Mouse (Mus musculus) midbrain, embryonic 12.5 days (tissue): ENCODE measurements around the gene Dtd1. TPM values are rescaled to one million over a fixed set of nuclear protein-coding genes. Genes with fewer than 3 reads are reported as not detected.

ENCODE experiments used
- ATAC-seq: fragments of 200-750 bp; cut with Nextera tagmentation; 2 replicates; pipeline ENCODE4 v1.8.0; 2017; ENCODE audit warnings: low read depth, moderate TSS enrichment, moderate library complexity; ENCODE audit not compliant: low FRiP score
- H3K27ac ChIP-seq: fragments of 300-500 bp; sonication (generic); replicated peaks from 2 replicates; pipeline ENCODE4 v1.5.1; 2016; ENCODE audit warnings: mild to moderate bottlenecking
- H3K27me3 ChIP-seq: fragments of 300-500 bp; sonication (generic); 2 replicates; pipeline ENCODE4 v1.6.1; 2016; ENCODE audit warnings: mild to moderate bottlenecking
- H3K36me3 ChIP-seq: fragments of 300-500 bp; sonication (generic); 2 replicates; pipeline ENCODE4 v1.6.1; 2016
- H3K4me1 ChIP-seq: fragments of 300-500 bp; sonication (generic); 2 replicates; pipeline ENCODE4 v1.6.1; 2016
- H3K4me2 ChIP-seq: fragments of 300-500 bp; sonication (generic); replicated peaks from 2 replicates; pipeline ENCODE4 v1.6.1; 2016; ENCODE audit warnings: mild to moderate bottlenecking, moderate library complexity
- H3K4me3 ChIP-seq: fragments of 300-500 bp; sonication (generic); 2 replicates; pipeline ENCODE4 v1.5.1; 2016; ENCODE audit warnings: mild to moderate bottlenecking
- H3K9ac ChIP-seq: fragments of 300-500 bp; sonication (generic); replicated peaks from 2 replicates; pipeline ENCODE4 v1.6.1; 2016; ENCODE audit warnings: mild to moderate bottlenecking, moderate library complexity
- H3K9me3 ChIP-seq: fragments of 300-500 bp; sonication (generic); 2 replicates; pipeline ENCODE4 v1.6.1; 2016; ENCODE audit warnings: mild to moderate bottlenecking
- WGBS: fragments of 180-500 bp; shearing (Covaris S2); methylation state at CpG from one replicate; pipeline ENCODE4 v1.1.7; 2016; 5-methylcytosine and 5-hydroxymethylcytosine counted together
- microRNA-seq: library from miRNA; unstranded; fragments of <30 nt; microRNA quantifications from one replicate; pipeline ENCODE4, GENCODE M21; 2017
- polyA plus RNA-seq: library from polyadenylated mRNA; unstranded; fragments of >200 nt; fragmentation: Nextera tagmentation; extraction: Ambion mirVana; gene quantifications from 2 replicates; pipeline ENCODE4 v1.2.1, GENCODE M21; 2016

Dtd1 gene
- polyA plus RNA-seq, 1 experiment from 2014 or later: 39.9 TPM

DNA sequence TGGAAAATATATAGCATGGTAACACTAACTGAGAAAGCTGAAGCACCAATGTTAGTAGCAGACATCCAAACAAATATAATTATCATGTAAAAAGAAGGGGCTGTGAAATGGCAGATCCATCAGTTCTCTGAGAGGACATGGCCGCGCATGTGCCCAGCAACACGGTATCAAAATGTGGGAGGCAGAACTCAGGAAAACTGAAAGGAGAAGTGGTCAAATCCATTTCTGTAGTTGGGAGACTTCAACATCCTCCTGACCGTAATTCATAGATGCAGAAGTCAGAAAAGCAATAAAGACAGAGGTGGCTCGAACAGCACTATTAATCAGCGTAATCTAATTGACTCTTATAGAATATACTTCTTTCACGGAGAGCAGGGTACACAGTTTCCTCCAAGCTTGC is 179.6 kb downstream of the Dtd1 start:
- no peak overlapping the region for H3K4me3 ChIP-seq
- H3K27ac ChIP-seq: no peak overlapping the region
- H3K27me3 ChIP-seq: no peaks in the 10 kb centered on the region
- H3K36me3 ChIP-seq: no peaks in the 10 kb centered on the region
- no peak for ATAC-seq
- H3K4me1 ChIP-seq: no peaks in the 10 kb centered on the region
- H3K4me2 ChIP-seq: no peak overlapping the region
- 93% methylated on average over 7 of the region's 7 CpGs for WGBS
- no peaks in the 10 kb centered on the region for H3K9me3 ChIP-seq
- no peak overlapping the region for H3K9ac ChIP-seq

DNA sequence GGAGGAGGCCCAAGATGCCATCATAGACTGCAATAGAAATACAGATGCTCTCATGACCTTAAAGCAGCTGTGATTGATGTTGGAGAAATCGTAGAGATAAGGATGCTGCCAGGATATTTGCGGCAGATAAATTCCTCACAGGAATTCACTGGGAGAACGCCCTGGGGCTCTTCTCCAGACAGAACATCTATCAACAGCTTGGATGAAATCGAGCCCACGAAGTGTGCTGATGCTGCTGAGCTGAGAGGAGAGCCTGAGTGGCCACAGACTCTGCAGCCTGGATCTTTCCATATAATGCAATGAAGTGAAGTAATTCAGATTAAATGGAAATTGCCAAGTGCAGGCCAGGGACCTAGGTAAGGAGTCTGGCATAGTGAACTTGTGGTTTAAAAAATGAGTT is 181.0 kb downstream of the Dtd1 start:
- Histone ChIP-seq H3K4me2 (no peak overlapping the region), H3K36me3 (no peaks in the 10 kb centered on the region), H3K4me1 (no peaks in the 10 kb centered on the region), H3K9me3 (no peaks in the 10 kb centered on the region), H3K27ac (no peak overlapping the region), H3K9ac (no peak overlapping the region), H3K27me3 (no peaks in the 10 kb centered on the region), H3K4me3 (no peak overlapping the region)
- WGBS: 83% methylated on average over 5 of the region's 5 CpGs
- ATAC-seq: no peak

DNA sequence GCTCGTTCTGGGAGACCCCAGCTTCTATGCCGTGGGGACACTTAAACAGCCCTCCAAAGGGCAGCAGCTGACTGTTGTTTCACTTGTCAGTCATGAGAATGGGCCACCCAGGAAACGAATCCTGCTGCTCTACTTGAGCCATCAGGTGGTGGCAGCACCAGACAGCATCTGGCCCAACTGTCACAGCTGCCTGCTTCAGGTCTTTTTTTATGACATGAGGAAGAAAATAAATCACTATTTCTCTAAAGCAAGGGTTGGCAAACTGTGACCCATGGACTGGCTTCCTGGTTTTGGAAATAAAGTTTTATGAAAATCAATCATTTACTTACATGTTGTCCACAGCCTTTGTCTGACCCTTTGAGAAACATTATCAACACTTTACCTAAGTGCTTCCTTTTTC is 182.2 kb downstream of the Dtd1 start:
- Histone ChIP-seq H3K4me3 (no peak overlapping the region), H3K27ac (no peak overlapping the region), H3K4me1 (no peaks in the 10 kb centered on the region), H3K27me3 (no peaks in the 10 kb centered on the region), H3K9me3 (no peaks in the 10 kb centered on the region), H3K36me3 (no peaks in the 10 kb centered on the region), H3K4me2 (no peak overlapping the region), H3K9ac (no peak overlapping the region)
- ATAC-seq: no peak
- 58% methylated on average over 3 of the region's 3 CpGs for WGBS

DNA sequence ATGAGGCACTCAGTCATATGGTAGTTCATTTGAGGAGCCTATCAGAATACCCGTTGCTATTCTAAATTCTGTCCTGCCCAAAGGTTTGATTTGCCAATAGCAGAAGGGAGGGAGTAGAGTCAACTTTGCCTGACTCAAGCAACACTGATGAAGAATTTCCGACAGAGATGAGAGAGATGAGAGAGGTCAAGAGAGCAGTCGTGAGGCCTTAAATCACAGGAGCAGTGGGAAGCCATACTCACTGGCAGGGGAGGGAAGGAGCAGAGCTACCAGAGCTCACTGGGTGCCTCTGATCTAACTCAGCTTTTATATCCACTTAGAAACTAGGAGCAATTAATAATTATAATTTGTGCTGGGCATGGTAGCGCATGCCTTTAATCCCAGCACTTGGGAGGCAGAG is 182.8 kb downstream of the Dtd1 start:
- WGBS: 80% methylated on average over 4 of the region's 4 CpGs
- no peaks in the 10 kb centered on the region for H3K27me3 ChIP-seq
- no peaks in the 10 kb centered on the region for H3K36me3 ChIP-seq
- no peak overlapping the region for H3K4me2 ChIP-seq
- no peak for ATAC-seq
- no peak overlapping the region for H3K4me3 ChIP-seq
- H3K9ac ChIP-seq: no peak overlapping the region
- no peaks in the 10 kb centered on the region for H3K4me1 ChIP-seq
- H3K9me3 ChIP-seq: no peaks in the 10 kb centered on the region
- H3K27ac ChIP-seq: no peak overlapping the region

DNA sequence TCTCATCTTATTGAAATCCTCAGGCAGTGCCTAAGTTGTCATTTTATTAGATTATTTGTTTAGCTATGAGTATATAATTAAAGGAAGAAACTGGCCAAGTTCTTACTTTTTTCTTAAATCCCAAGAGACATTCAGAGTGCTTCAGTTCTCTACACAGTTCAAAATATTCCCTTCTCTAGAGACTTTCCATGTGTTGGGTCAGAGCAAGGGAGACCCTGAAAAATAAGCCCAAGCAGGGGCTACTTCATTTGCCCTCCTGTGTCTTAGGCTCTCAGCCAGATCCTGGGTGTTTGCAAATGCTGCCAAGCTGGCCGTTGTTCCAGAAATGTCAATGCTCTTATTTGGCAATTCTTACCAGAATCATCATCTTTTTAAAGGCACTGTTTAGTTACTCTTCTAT is 183.5 kb downstream of the Dtd1 start:
- H3K27me3 ChIP-seq: no peaks in the 10 kb centered on the region
- H3K9ac ChIP-seq: no peak overlapping the region
- WGBS: 97% methylated on average over 1 of the region's 1 CpGs
- H3K4me2 ChIP-seq: no peak overlapping the region
- ATAC-seq: no peak
- H3K27ac ChIP-seq: no peak overlapping the region
- H3K9me3 ChIP-seq: no peaks in the 10 kb centered on the region
- no peaks in the 10 kb centered on the region for H3K4me1 ChIP-seq
- H3K36me3 ChIP-seq: no peaks in the 10 kb centered on the region
- no peak overlapping the region for H3K4me3 ChIP-seq

GRCm38 (mm10) chr2:144783831-144784230 is 184.1 kb downstream of the Dtd1 start:
- no peak overlapping the region for H3K4me3 ChIP-seq

GRCm38 (mm10) chr2:144791671-144792294 is 192.1 kb downstream of the Dtd1 start:
- no peak overlapping the region for H3K4me2 ChIP-seq
- no peaks in the 10 kb centered on the region for H3K27me3 ChIP-seq
- no peaks in the 10 kb centered on the region for H3K4me1 ChIP-seq
- no peak overlapping the region for H3K9ac ChIP-seq
- no peak overlapping the region for H3K4me3 ChIP-seq
- H3K36me3 ChIP-seq: no peaks in the 10 kb centered on the region
- no peak for ATAC-seq
- H3K27ac ChIP-seq: no peak overlapping the region
- WGBS: 85% methylated on average over 14 of the region's 14 CpGs
- no peaks in the 10 kb centered on the region for H3K9me3 ChIP-seq

More at GRCm38 (mm10) chr2:144783831-144784230, 184.1 kb downstream of the Dtd1 start:
- H3K27ac ChIP-seq: no peak overlapping the region
- H3K4me2 ChIP-seq: no peak overlapping the region
- no peaks in the 10 kb centered on the region for H3K36me3 ChIP-seq
- H3K9ac ChIP-seq: no peak overlapping the region
- no peaks in the 10 kb centered on the region for H3K4me1 ChIP-seq
- no peak for ATAC-seq
- no peaks in the 10 kb centered on the region for H3K27me3 ChIP-seq
- H3K9me3 ChIP-seq: no peaks in the 10 kb centered on the region
- 93% methylated on average over 6 of the region's 6 CpGs for WGBS

DNA sequence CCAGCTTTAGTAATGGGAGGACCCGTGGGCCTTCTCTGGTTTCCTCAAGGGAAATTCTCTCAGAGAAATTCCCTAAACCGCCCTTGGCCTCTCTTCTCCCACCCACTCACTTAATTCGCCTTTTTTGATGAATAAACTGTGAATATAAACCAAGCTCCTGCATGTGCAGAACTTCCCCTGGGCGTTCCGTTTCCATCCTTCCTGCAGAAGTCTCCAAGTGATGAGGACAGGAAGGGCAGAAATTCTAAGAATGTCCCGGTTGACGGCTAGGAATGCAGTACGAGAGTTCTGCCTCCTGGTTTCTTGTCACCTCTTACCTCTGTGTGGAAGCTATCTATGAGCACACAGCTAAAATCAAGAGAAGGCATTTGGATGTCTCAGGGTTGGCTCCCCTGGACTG is 197.8 kb downstream of the Dtd1 start:
- no peak overlapping the region for H3K4me2 ChIP-seq
- H3K36me3 ChIP-seq: no peaks in the 10 kb centered on the region
- no peaks in the 10 kb centered on the region for H3K27me3 ChIP-seq
- no peak overlapping the region for H3K4me3 ChIP-seq
- no peaks in the 10 kb centered on the region for H3K4me1 ChIP-seq
- WGBS: 86% methylated on average over 8 of the region's 8 CpGs
- no peak overlapping the region for H3K9ac ChIP-seq
- H3K27ac ChIP-seq: no peak overlapping the region
- H3K9me3 ChIP-seq: no peaks in the 10 kb centered on the region
- ATAC-seq: no peak

- no peak overlapping the region for H3K4me3 ChIP-seq
- no peaks in the 10 kb centered on the region for H3K36me3 ChIP-seq
- H3K27ac ChIP-seq: no peak overlapping the region
- no peak overlapping the region for H3K9ac ChIP-seq
- 0 out of 2 replicates have a peak, but pooled peaks have one; percentile 30 for ATAC-seq
- WGBS: 63% methylated on average over 15 of the region's 15 CpGs
- H3K9me3 ChIP-seq: no peaks in the 10 kb centered on the region
- H3K4me1 ChIP-seq: no peaks in the 10 kb centered on the region
- no peak overlapping the region for H3K4me2 ChIP-seq
- no peaks in the 10 kb centered on the region for H3K27me3 ChIP-seq
Observed at GRCm38 (mm10) chr2:144807766-144808754, 208.4 kb downstream of the Dtd1 start.

Small RNA genes lying within 50 kb of the gene (microRNA-seq; reads per million reads assigned to microRNA genes)
- gene Gm24823: not detected

Other genes starting within 250 kb of the Dtd1 start
- 46.0 and 47.1 TPM in 2 replicates for gene Kat14, start 230.9 kb upstream of the Dtd1 start, polyA plus RNA-seq
- not detected in 2 replicates for gene Pet117, start 230.9 kb upstream of the Dtd1 start, polyA plus RNA-seq
- gene Dzank1, start 72.5 kb upstream of the Dtd1 start, polyA plus RNA-seq: 3.6 and 4.8 TPM in 2 replicates
- gene Polr3f, start 72.2 kb upstream of the Dtd1 start, polyA plus RNA-seq: 33.9 and 36.5 TPM in 2 replicates
- gene Rbbp9, start 49.0 kb upstream of the Dtd1 start, polyA plus RNA-seq: 60.3 and 62.0 TPM in 2 replicates
- 109 and 115 TPM in 2 replicates for gene Sec23b, start 43.7 kb upstream of the Dtd1 start, polyA plus RNA-seq
- 38.4 and 48.4 TPM in 2 replicates for gene Smim26, start 5.8 kb upstream of the Dtd1 start, polyA plus RNA-seq
- not detected in 2 replicates for gene Scp2d1, start 223.8 kb downstream of the Dtd1 start, polyA plus RNA-seq